Mouse (Mus musculus): ENCODE results near the gene Abhd15.

DNA sequence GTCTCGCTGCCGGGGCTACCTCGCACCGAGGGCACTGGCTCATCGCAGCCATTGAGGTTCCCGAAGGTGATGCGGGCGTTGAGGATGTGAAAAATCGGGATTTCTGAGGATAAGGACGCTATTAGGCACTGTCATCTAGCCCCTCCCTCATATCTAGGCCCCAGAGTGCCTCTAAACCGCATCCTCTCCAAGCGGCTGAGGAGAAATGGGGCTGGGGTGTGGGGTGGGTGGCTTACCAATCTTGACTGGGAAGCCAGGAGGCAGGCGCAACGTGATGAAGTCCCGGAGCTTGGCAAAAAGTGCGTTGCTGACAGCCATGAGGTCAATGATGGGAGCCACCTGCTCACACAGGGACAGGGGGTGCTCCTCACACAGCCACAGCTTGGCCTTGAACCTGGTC is 42.1 kb upstream of the Abhd15 start:
- TF ChIP-seq GATA1 (IDR thresholded peaks at IDR 0.05; ENCODE audit: borderline replicate concordance, low read length) (no peak), FLI1 (IDR thresholded peaks at IDR 0.05; ENCODE audit: low read length) (no peak)

All from megakaryocyte, embryonic 14.5 days (primary cell).